Mouse (Mus musculus): ENCODE measurements around the gene Rpl14.

Rpl14 gene

DNA sequence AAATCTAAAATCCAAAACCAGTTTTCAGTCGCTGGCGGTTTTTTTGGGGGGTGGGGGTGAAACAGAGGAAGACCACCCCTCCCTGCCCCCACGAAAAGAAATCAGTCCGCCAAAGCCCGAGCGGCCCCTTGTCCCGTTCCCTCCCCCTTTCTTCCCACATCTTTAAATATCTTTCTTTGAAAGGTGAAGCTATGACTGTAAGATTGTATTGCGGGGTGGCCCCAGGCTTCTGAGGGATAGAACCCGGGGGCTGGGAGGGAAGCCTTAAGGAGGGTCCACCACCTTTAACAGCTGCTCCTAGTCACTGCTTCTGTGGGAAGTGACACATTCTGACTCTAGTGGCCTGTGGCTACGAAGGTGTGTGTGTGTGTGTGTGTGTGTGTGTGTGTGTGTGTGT lies 32.3 kb downstream of the Rpl14 start:
- DNase-seq (ENCODE audit: extremely low read depth, low read depth, low spot score): no peak

GRCm38 (mm10) chr9:120603956-120604355 lies 32.7 kb downstream of the Rpl14 start:
- DNase-seq (ENCODE audit: extremely low read depth, low read depth, low spot score): no peak

- no peak for DNase-seq (ENCODE audit: extremely low read depth, low read depth, low spot score)
Observed at GRCm38 (mm10) chr9:120611055-120611454, 39.8 kb downstream of the Rpl14 start.

DNA sequence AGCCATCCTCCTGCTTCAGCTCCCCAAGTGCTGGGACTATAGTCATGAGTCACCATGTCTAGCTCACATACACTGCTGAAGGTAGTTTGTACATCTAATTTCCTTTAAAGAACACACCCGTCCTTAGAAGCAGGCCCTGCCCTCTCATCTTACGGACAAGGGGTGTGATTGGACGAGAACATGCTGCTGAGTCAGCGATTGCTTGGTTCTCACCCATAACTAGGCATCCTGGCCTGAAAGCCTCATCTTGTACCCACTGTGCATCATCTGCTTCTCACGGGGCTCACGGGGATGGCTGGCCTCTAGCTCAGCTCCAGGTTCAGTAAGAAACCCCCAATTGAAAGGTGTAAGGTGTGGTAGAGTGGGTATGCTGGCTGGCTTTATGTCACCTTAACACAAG lies 42.8 kb downstream of the Rpl14 start:
- no peak for DNase-seq (ENCODE audit: extremely low read depth, low read depth, low spot score)

DNA sequence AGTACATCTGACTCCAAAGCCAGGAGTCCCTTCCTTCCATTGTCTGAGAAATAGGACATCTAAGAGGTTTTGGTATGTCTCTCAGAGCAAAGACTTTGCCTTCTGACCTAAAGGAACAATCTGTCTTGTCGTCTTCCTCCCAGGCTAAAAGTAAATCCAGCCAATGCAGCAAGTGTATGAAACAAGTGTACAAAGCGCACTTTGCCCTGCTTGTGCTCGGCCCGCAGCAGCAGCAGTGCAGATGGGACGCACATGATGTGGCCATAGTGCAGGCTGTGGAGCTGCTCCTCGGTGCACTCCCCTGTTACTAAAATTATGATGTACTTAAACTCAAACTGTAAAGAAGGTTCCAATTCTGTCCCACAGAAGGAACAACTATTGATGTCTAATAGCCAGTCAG lies 46.9 kb downstream of the Rpl14 start:
- DNase-seq (ENCODE audit: extremely low read depth, low read depth, low spot score): no peak

GRCm38 (mm10) chr9:120619347-120619708 lies 48.1 kb downstream of the Rpl14 start:
- DNase-seq (ENCODE audit: extremely low read depth, low read depth, low spot score): no peak

DNA sequence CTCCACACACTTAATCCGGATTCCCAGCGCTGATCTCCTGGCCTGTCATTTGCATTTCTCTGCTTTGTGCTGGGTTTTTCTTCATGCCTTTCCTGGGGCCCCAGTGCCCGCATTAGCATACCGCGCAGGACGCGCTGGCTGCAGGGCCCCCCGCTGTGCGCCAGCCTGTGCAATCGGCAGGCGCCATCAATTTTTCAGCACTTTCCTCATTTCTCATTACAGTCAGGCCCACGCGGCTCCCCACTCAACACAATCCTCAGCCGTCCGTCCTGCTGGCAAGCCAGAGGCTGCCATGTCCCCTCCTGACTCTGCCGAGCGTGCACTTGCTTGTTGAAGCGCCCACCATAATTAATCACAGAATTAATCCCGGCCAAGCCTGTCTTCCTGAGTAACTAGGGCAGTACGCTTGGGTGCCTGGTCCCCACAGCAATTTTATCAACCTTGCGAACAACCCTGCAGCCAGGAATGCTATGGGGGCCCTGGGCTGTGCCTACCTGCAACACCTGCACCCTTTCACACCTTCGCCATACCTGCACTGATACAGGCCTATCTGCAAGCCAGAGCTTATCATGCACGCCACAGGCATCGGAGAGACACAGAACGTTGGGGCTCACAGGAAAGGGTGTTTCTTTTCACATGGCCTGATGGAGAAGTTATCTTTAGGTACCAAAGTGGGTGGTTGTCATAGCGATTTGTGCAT lies 48.6 kb downstream of the Rpl14 start:
- DNase-seq (ENCODE audit: extremely low read depth, low read depth, low spot score): no peak

DNA sequence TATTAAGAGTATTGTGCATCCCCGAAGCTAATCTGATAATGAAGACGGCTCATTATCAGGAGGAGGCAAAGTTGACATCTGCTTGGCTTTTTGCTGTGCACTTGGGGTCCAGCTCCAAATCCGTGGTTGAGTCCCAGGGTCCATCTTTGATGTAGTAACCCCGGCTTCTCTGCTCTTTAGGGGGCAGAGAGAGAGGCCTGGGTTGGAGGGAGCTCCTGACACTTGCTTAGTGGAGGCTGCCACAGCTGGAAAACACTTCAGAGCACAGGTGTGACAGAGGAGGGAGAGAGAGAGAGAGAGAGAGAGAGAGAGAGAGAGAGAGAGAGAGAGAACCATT lies 49.1 kb downstream of the Rpl14 start:
- DNase-seq (ENCODE audit: extremely low read depth, low read depth, low spot score): no peak

All from fat pad, adult 2 months (tissue).